Mouse (Mus musculus): ENCODE results near the gene Npy1r.

The Npy1r gene

DNA sequence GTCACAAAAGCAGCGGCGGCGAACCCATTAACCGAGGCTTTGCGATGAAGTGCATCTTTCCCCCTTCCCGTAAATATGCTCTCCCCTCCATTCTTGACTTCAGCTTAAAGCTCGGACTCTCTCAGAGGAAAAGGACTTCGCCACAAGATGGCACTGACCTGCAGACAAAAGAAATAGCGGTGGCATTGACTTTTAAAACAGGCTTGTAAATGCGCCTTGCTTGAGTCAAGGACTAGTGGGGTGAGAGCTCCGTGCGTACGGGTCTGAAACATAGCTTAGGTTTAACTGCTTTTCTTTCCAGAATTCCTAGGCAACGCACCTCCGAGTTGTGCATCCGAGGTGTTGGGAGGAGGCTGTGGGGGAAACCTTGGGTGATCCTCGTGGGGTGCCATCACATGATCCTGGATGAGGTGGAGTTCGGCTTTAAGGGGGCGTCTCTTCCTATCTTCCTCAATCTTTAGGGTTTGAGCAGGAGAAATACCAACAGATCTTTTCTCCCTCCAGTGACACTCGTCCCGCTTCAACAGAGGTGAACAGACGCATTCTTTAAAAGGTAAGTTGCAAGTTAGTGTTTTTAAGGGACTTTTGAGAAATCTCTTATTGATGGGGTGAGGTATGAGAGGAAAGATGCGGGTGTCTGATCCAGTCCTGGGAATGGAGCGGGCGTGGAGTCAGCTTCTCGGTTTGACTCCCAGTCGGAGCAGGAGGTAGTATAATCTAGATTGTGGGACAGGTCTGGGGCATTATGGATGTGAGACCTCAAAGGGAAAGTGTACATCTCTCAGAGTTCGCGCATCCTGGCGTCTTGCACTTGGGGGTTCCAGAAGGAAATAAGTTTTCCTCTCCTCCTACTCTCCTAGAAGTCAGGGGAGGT, at the start of gene Npy1r:
TSS of gene Npy1r (plus strand) at position 223 of the 874 bp plus-strand sequence.
- DNase-seq = peak in 1 of 2 experiments; percentile 50

- no peak for DNase-seq
These were observed 15.7 kb upstream of the Npy1r start for GRCm38 (mm10) chr8:66681261-66681660.

DNA sequence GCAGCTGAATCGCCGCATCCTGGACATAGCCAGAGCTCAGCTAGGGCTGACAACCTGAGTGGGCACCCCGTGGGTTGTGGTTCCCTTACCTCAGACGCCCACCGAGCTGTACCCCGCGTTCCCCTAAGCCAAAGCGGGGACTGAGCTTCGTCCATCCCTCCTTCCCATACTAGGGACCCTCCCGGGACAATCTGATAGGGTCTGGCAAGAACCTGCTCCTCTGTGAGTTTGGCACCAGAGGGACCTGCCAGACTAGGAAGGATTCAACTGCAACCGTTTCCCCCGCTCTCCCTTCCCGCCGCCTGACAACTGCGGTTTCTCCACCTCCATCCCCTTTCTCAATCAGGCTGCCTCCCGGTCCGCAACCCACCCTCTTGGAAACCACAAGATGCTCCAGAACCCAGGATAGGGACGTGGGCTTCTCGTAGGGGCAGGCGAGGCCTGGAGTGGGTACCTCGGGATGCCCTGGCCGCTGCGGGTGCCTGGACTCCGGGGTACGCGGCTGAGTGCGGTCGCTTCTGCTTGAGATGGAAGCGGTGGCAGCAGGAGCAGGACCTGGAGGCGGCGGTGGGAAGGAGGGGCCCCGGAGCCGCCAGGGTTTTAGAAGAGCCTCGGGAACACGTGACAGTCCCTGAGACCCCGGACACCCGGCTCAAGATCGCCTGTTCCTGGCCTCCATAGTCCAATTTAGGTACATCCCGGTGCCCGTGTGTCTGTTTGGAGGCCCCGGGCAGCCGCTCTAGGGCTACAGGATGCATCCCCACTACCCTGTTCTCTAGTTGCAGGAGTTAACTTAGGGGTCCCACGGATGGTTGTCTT, 9.3 kb upstream of the Npy1r start, which contains the start of gene Npy5r:
TSS of gene Npy5r (minus strand) at position 618 of the 819 bp plus-strand sequence.
- no peak for DNase-seq

DNA sequence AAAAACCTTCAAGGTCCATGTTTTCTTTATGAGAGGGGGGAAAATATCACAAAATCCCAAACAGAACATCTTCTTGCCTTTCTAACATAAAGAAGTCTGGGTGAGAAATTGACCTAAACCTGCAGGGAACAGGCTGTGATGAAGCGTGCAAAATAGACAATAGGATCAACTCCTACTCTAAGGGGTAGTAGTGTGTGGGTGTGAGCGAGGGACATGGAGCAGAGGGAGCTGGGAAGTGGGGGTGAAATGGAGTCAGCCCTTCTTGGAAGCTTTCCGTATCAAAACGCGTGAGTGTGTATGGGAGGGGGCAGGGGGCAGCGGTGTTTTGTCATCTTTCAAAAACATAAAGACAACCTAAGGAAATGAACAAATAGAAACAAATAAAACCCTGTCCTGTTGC, 8.6 kb upstream of the Npy1r start:
- no peak for DNase-seq

DNA sequence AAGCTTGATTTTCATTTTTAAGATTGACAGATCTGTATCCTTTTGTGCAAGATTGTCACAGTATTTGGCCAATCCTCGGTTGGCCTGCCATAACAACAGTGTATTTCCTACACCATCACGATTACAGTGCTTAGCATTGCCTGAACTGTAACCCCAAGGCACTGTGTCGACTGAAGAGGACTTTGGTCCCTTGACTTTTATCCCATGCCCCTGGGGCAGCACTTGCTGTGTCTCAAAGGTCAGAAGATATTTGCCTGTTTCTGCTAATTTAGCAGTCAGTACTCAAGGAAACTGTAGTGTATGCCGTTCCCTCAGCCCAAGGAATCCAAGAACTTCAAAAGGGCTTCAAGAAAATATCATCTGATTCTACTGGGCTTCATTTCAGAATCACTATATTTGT, 8.2 kb upstream of the Npy1r start:
- DNase-seq = no peak

- DNase-seq = no peak
These were observed 6.6 kb upstream of the Npy1r start for GRCm38 (mm10) chr8:66690402-66690801.

DNA sequence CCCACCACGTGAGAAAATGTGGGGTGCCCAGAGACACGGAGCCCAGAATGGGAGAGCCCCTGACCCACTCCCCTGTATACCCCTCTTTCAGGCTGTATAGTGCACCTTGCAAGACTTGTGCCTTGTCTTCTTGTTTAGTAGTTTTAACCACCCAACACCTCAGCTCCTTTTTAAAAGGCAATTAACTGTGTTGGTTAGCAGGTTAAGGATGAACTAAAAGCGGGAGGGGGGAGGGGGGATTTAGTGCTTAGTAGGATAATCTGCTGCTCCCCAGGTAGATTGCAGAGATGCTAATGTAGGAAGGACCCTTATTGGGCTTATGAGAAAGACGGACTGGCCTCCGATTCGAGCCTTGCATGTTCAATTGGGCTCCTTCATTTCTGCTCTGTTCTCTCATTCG, 1.0 kb downstream of the Npy1r start:
- DNase-seq = no peak

- DNase-seq = no peak
These were observed 1.8 kb downstream of the Npy1r start for GRCm38 (mm10) chr8:66698782-66699181.

DNA sequence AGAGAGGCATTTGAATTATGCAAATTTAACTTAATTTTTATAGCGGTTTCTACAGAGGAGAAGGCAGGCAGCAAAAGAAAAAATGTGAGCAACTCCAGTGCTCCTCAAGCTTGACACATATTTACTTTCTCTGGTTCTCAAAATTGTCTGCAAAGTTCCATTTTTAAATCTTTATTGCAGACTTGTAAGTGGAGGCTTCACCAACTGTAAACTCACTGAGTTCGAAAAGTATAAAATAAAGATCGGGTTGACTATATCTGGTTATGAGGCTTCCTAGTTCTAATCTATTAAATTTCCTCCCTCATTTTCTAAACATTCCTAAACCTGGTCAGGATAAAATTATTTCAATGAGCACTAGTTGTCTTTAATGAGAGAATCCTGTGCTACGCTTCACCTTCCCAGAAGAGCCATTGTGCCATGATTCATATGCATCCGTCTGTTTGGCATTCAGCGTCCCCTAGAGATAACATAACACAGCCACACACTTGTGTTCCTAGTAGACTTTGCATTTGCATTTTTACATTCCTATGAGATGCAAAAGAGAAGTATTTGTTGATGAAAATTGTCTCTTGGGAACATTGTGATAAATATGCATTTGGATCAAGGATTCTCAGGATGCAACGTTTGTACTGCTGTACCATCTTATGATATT, 17.5 kb downstream of the Npy1r start:
- no peak for DNase-seq

- DNase-seq = no peak
These were observed 25.8 kb downstream of the Npy1r start for GRCm38 (mm10) chr8:66722835-66723234.

- DNase-seq = no peak
These were observed 32.5 kb downstream of the Npy1r start for GRCm38 (mm10) chr8:66729446-66729845.

DNA sequence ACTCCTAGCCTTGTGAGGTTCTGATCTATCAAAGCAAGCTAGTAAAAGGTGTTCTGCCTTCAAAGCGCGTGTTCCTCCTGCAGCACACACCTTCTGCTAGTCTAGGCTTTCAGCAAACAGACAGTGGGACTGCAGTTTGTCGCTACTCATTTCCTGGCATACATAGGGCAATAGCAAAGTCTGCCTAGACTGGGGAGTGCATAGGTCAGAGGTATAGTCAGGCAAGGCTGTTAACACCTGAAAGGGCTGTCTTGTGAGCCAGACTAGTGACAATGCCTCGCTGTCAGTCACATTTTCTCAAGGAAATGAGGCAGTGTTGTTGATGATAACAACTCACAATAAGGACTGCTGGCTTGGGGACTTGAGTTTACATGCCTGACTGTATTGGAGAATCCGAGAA, 35.0 kb downstream of the Npy1r start:
- no peak for DNase-seq

DNA sequence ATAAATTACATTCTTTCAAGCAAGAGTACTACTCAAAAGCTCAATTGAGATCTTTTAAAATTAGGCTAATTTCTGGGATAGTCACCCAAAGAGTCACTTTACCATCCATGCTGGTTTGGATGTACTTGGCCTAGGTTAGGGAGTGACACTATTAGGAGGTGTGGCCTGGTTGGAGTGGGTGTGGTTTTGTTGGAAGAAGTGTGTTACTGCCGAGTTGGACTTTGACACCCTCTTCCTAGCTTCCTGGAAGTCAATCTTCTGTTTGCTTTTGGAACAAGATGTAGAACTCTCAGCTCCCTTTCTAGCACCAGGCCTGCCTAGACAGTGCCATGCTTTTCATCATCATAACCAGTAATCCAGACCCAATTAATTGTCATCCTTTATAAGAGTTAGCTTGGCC, 45.4 kb downstream of the Npy1r start:
- no peak for DNase-seq

- DNase-seq = no peak
These were observed 48.6 kb downstream of the Npy1r start for GRCm38 (mm10) chr8:66745612-66746011.

DNA sequence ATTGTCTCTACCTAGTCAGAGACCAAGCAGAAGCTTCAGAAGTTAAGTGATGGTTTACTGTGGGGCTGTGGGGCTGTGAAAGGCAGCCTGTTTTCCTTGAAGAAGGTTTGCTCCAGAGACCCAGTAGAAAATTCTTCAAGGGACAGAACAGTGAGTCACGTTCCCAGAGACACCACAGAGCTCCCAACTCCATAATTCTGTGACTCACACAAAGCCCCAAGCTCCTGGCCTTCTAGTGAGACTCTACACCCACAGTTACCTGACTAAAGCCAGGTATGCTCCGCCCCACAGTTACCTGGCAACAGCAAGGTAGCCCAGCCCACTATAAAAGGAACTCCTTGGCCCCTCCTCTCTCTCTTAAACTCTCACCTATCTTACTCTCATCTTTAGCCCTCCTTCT, 54.6 kb downstream of the Npy1r start:
- DNase-seq = no peak

DNA sequence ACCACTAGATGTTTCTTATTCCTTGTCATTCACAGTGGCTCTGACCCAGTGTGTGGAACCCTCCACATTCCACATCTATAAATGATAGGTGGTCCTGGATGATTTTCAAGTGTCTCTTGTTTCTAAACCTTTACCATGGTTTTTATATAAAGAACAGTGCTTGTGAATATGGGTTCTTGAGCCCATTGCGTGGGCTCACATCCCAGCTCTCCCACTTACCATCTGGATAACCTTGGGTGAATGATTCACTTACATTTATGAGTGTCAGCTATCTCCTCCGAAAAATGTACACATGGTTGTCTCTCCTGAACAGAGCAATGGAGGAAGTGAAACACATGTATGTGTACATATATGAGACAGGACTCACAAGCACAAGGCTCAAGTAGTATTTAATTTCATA, 59.2 kb downstream of the Npy1r start:
- no peak for DNase-seq

Measured in kidney, postnatal 25 days (tissue).